Mouse (Mus musculus) kidney, adult 2 months (tissue): ENCODE data around the gene Pdzd7. TPM values are rescaled to one million over a fixed set of nuclear protein-coding genes. Genes with fewer than 3 reads are reported as not detected.

ENCODE experiments used
- DNase-seq: peaks from one replicate; pipeline ENCODE4 v3.0.0; 2021
- H3K27ac ChIP-seq: fragments of 200-500 bp; 2 replicates; pipeline ENCODE4 v1.5.1; 2012; ENCODE audit warnings: low read depth, low read length, control low read depth, inconsistent platforms; ENCODE audit not compliant: insufficient read depth
- H3K27me3 ChIP-seq: fragments of 200-500 bp; replicated peaks from 2 replicates; pipeline ENCODE4 v1.6.1; 2012; ENCODE audit warnings: mild to moderate bottlenecking, moderate library complexity, low read length, inconsistent platforms; ENCODE audit not compliant: control insufficient read depth, insufficient read depth
- H3K36me3 ChIP-seq: fragments of 200-500 bp; 2 replicates; pipeline ENCODE4 v1.6.1; 2012; ENCODE audit warnings: mild to moderate bottlenecking, moderate library complexity, low read length, inconsistent platforms; ENCODE audit not compliant: control insufficient read depth, insufficient read depth
- H3K4me1 ChIP-seq: fragments of 200-500 bp; 2 replicates; pipeline ENCODE4 v1.6.1; 2011; ENCODE audit warnings: low read length; ENCODE audit not compliant: control insufficient read depth, insufficient read depth
- H3K4me3 ChIP-seq: fragments of 200-500 bp; 2 replicates; pipeline ENCODE4 v1.5.1; 2011; ENCODE audit warnings: mild to moderate bottlenecking, low read depth, low read length, control low read depth; ENCODE audit not compliant: insufficient read depth
- CTCF ChIP-seq: fragments of 200-500 bp; conservative IDR thresholded peaks from 2 replicates; pipeline ENCODE4 v1.5.1; 2011; ENCODE audit warnings: low read depth, mild to moderate bottlenecking, control low read depth, low read length, moderate library complexity, mixed read lengths; ENCODE audit not compliant: insufficient read depth, insufficient read length
- POLR2A ChIP-seq: fragments of 200-500 bp; IDR thresholded peaks from one replicate; pipeline ENCODE4 v1.6.1; 2011; ENCODE audit warnings: low read depth, low read length, control low read depth
- WGBS: fragments of 180-500 bp; shearing (Covaris S2); methylation state at CpG from one replicate; pipeline ENCODE4 v1.1.7; 2018; 5-methylcytosine and 5-hydroxymethylcytosine counted together
- polyA plus RNA-seq: library from polyadenylated mRNA; depleted of rRNA; stranded (reverse); fragments of >200 nt; gene quantifications from 2 replicates; pipeline ENCODE4 v1.2.3, GENCODE M21; 2012

Pdzd7 gene
- polyA plus RNA-seq, 1 experiment, result 0.74 TPM

GRCm38 (mm10) chr19:45077742-45078645, 32.5 kb upstream of the Pdzd7 start:
- Histone ChIP-seq H3K27ac (no peak overlapping the region), H3K27me3 (no peaks in the 10 kb centered on the region)

GRCm38 (mm10) chr19:45076586-45077510, 31.3 kb upstream of the Pdzd7 start:
- no peak for TF ChIP-seq POLR2A
- TF ChIP-seq CTCF, result peak; percentile 47
- DNase-seq, result peak; percentile 68
- H3K4me1 ChIP-seq, result no peaks in the 10 kb centered on the region
- no peaks in the 10 kb centered on the region for H3K36me3 ChIP-seq
- WGBS, result 3% methylated on average over 62 of the region's 62 CpGs
- H3K27me3 ChIP-seq, result no peaks in the 10 kb centered on the region
- H3K27ac ChIP-seq, result no peak overlapping the region
- peak overlapping the region; percentile 38 for H3K4me3 ChIP-seq

More at GRCm38 (mm10) chr19:45077742-45078645, 32.5 kb upstream of the Pdzd7 start:
- Histone ChIP-seq H3K4me1 (no peaks in the 10 kb centered on the region), H3K36me3 (no peaks in the 10 kb centered on the region), H3K4me3 (no peak overlapping the region)
- no peak for TF ChIP-seq POLR2A
- no peak for DNase-seq
- 37% methylated on average over 20 of the region's 20 CpGs for whole genome bisulfite sequencing

- Histone ChIP-seq H3K36me3 (no peaks in the 10 kb centered on the region), H3K4me1 (no peaks in the 10 kb centered on the region), H3K4me3 (no peak overlapping the region), H3K27ac (no peak overlapping the region), H3K27me3 (no peaks in the 10 kb centered on the region)
- WGBS, result 38% methylated on average over 17 of the region's 17 CpGs
- DNase-seq, result no peak
- TF ChIP-seq POLR2A (no peak), CTCF (no peak)
Observed at GRCm38 (mm10) chr19:45076036-45076575, 30.6 kb upstream of the Pdzd7 start.

GRCm38 (mm10) chr19:45075323-45076035, 30.0 kb upstream of the Pdzd7 start:
- DNase-seq, result no peak
- Histone ChIP-seq H3K27me3 (no peaks in the 10 kb centered on the region), H3K36me3 (no peaks in the 10 kb centered on the region), H3K27ac (no peak overlapping the region), H3K4me1 (no peaks in the 10 kb centered on the region), H3K4me3 (peak overlapping the region; percentile 55)
- WGBS, result 6% methylated on average over 32 of the region's 32 CpGs
- 0 out of 2 replicates have a peak, but pooled peaks have one; percentile 8 for TF ChIP-seq CTCF
- no peak for TF ChIP-seq POLR2A

GRCm38 (mm10) chr19:45074580-45075322, 29.2 kb upstream of the Pdzd7 start, which contains the start of gene Kazald1:
Gene Kazald1, plus strand, starts transcription at chr19:45075241.
- H3K36me3 ChIP-seq, result no peaks in the 10 kb centered on the region
- H3K27me3 ChIP-seq, result no peaks in the 10 kb centered on the region
- peak; percentile 97 for DNase-seq
- TF ChIP-seq POLR2A (peak; percentile 92), CTCF (no peak)
- H3K4me3 ChIP-seq, result peak within 1 kb of the TSS; percentile 93
- no peaks in the 10 kb centered on the region for H3K4me1 ChIP-seq
- under 1% methylated on average over 45 of the region's 45 CpGs for WGBS
- peak within 1 kb of the TSS; percentile 99 for H3K27ac ChIP-seq
